Mouse (Mus musculus) duodenum, adult 2 months (tissue): ENCODE measurements around the gene Dcakd. TPM values are rescaled to one million over a fixed set of nuclear protein-coding genes. Genes with fewer than 3 reads are reported as not detected.

Source experiments
- polyA plus RNA-seq: library from polyadenylated mRNA; depleted of rRNA; stranded (reverse); fragments of >200 nt; gene quantifications from 2 replicates; pipeline ENCODE4 v1.2.3, GENCODE M21; 2012; ENCODE audit warnings: low replicate concordance; rRNA removed

The Dcakd gene
- 51.3 and 51.6 TPM in 2 replicates for polyA plus RNA-seq

GRCm38 (mm10) chr11:103028176-103028891 lies at the start of gene Dcakd, which contains the start of gene Nmt1:
Dcakd (minus strand) TSS chr11:103028333.
Nmt1 (plus strand) TSS chr11:103028190.

GRCm38 (mm10) chr11:102946265-102946991 lies 81.7 kb downstream of the Dcakd start, which contains the start of gene C1ql1:
C1ql1 (minus strand) TSS chr11:102946688.

Other genes starting within 250 kb of the Dcakd start
- 0.77 and 1.4 TPM in 2 replicates for gene Gjc1, start 208.6 kb downstream of the Dcakd start, polyA plus RNA-seq
- 0.82 TPM in 1 of 2 replicates, not detected in the other for gene Higd1b, start 192.5 kb downstream of the Dcakd start, polyA plus RNA-seq
- gene Eftud2, start 147.3 kb downstream of the Dcakd start, polyA plus RNA-seq = 109 and 119 TPM in 2 replicates
- not detected in 2 replicates for gene Ccdc103, start 147.1 kb downstream of the Dcakd start, polyA plus RNA-seq
- not detected in 2 replicates for gene Fam187a, start 143.2 kb downstream of the Dcakd start, polyA plus RNA-seq
- 0.30 and 0.81 TPM in 2 replicates for gene Gfap, start 127.4 kb downstream of the Dcakd start, polyA plus RNA-seq
- 3.2 and 4.7 TPM in 2 replicates for gene Kif18b, start 103.2 kb downstream of the Dcakd start, polyA plus RNA-seq
- gene C1ql1, start 81.6 kb downstream of the Dcakd start, polyA plus RNA-seq = 0.40 and 0.77 TPM in 2 replicates
- gene Nmt1, start 143 bp downstream of the Dcakd start, polyA plus RNA-seq = 18.1 and 18.6 TPM in 2 replicates
- 5.3 and 6.8 TPM in 2 replicates for gene Plcd3, start 73.3 kb upstream of the Dcakd start, polyA plus RNA-seq
- gene Acbd4, start 73.3 kb upstream of the Dcakd start, polyA plus RNA-seq = 108 and 223 TPM in 2 replicates
- gene Hexim1, start 87.9 kb upstream of the Dcakd start, polyA plus RNA-seq = 6.7 and 9.3 TPM in 2 replicates
- 1.1 and 1.6 TPM in 2 replicates for gene Hexim2, start 104.1 kb upstream of the Dcakd start, polyA plus RNA-seq
- 2.8 and 7.3 TPM in 2 replicates for gene Fmnl1, start 142.8 kb upstream of the Dcakd start, polyA plus RNA-seq
- 1.1 and 1.4 TPM in 2 replicates for gene 1700023F06Rik, start 180.2 kb upstream of the Dcakd start, polyA plus RNA-seq
- gene Spata32, start 190.1 kb upstream of the Dcakd start, polyA plus RNA-seq = not detected in 2 replicates
- gene Map3k14, start 239.1 kb upstream of the Dcakd start, polyA plus RNA-seq = 10.6 and 12.9 TPM in 2 replicates